Mouse (Mus musculus) MEL (cell line): ENCODE data around the gene Mesp2. TPM values are rescaled to one million over a fixed set of nuclear protein-coding genes. Genes with fewer than 3 reads are reported as not detected.

Source experiments
- DNase-seq: peaks from one replicate; pipeline ENCODE4 v3.0.0; 2011; ENCODE audit warnings: low read depth, low spot score
- H3K27ac ChIP-seq: 2 replicates; pipeline ENCODE4 v1.5.1; 2012; ENCODE audit warnings: low read depth, mild to moderate bottlenecking, control low read depth, low read length, moderate library complexity; ENCODE audit not compliant: control insufficient read depth
- H3K27me3 ChIP-seq, 2 experiments: fragments of 150-350 bp in 1 of 2; sonication (generic) in 1 of 2; 2 replicates each; pipeline ENCODE4 v1.6.1; 2012; ENCODE audit warnings: low read length in 2 of 2, mild to moderate bottlenecking in 2 of 2, improper control_type of control experiment in 1 of 2, moderate library complexity in 1 of 2; ENCODE audit not compliant: insufficient read depth in 2 of 2, control insufficient read depth in 1 of 2
- H3K36me3 ChIP-seq, 2 experiments: 2 replicates each; pipeline ENCODE4 v1.6.1; 2012 to 2014; ENCODE audit warnings: low read length in 2 of 2, improper control_type of control experiment in 1 of 2, inconsistent platforms in 1 of 2, mild to moderate bottlenecking in 1 of 2; ENCODE audit not compliant: insufficient read depth in 2 of 2, control insufficient read depth in 1 of 2
- H3K4me1 ChIP-seq, 2 experiments: fragments of 150-350 bp in 1 of 2; sonication (generic) in 1 of 2; 2 replicates each; pipeline ENCODE4 v1.6.1; 2012; ENCODE audit warnings: low read length in 2 of 2, improper control_type of control experiment in 1 of 2, mild to moderate bottlenecking in 1 of 2; ENCODE audit not compliant: insufficient read depth in 2 of 2, control insufficient read depth in 1 of 2
- H3K4me3 ChIP-seq, 2 experiments: fragments of 150-350 bp in 1 of 2; sonication (generic) in 1 of 2; 2 replicates each; pipeline ENCODE4 v1.5.1; 2012; ENCODE audit warnings: low read depth in 2 of 2, low read length in 2 of 2, mild to moderate bottlenecking in 2 of 2, moderate library complexity in 2 of 2, control low read depth in 1 of 2, improper control_type of control experiment in 1 of 2; ENCODE audit not compliant: control insufficient read depth in 1 of 2, insufficient read depth in 1 of 2
- H3K79me2 ChIP-seq: 2 replicates; pipeline ENCODE4 v1.6.1; 2012; ENCODE audit warnings: mild to moderate bottlenecking, low read length, moderate library complexity; ENCODE audit not compliant: control insufficient read depth, poor library complexity, insufficient read depth
- H3K9ac ChIP-seq: 2 replicates; pipeline ENCODE4 v1.6.1; 2012; ENCODE audit warnings: low read depth, mild to moderate bottlenecking, control low read depth, low read length, moderate library complexity; ENCODE audit not compliant: control insufficient read depth, poor library complexity, severe bottlenecking
- H3K9me3 ChIP-seq: fragments of 150-350 bp; sonication (generic); replicated peaks from 2 replicates; pipeline ENCODE4 v1.6.1; 2012; ENCODE audit warnings: mild to moderate bottlenecking, low read length, improper control_type of control experiment, moderate library complexity; ENCODE audit not compliant: insufficient read depth
- BHLHE40 ChIP-seq: IDR thresholded peaks from 2 replicates; pipeline ENCODE4 v1.6.1; 2012; ENCODE audit warnings: low read depth, mild to moderate bottlenecking, inconsistent platforms, low read length, improper control_type of control experiment, borderline replicate concordance
- CHD2 ChIP-seq: IDR thresholded peaks from 2 replicates; pipeline ENCODE4 v1.6.1; 2011; ENCODE audit warnings: low read length, improper control_type of control experiment
- CTCF ChIP-seq, 3 experiments: IDR thresholded peaks in 2 of 3; conservative IDR thresholded peaks in 1 of 3; 2 replicates each; pipeline ENCODE4 v1.5.1; 2011 to 2012; ENCODE audit warnings: low read length in 3 of 3, low read depth in 2 of 3, mild to moderate bottlenecking in 2 of 3, improper control_type of control experiment in 1 of 3, inconsistent platforms in 1 of 3, mixed read lengths in 1 of 3, moderate library complexity in 1 of 3; ENCODE audit not compliant: control insufficient read depth in 1 of 3, insufficient read depth in 1 of 3, poor library complexity in 1 of 3, severe bottlenecking in 1 of 3
- E2F4 ChIP-seq: IDR thresholded peaks from 2 replicates; pipeline ENCODE4 v1.6.1; 2011; ENCODE audit warnings: low read depth, low read length, improper control_type of control experiment, borderline replicate concordance
- ELF1 ChIP-seq: IDR thresholded peaks from 2 replicates; pipeline ENCODE4 v1.6.1; 2014; ENCODE audit warnings: low read depth, mild to moderate bottlenecking, inconsistent platforms, low read length, improper control_type of control experiment, moderate library complexity
- EP300 ChIP-seq, 2 experiments: IDR thresholded peaks; 2 replicates each; pipeline ENCODE4 v1.6.1; 2011; ENCODE audit warnings: improper control_type of control experiment in 2 of 2, low read length in 2 of 2, low read depth in 1 of 2, mild to moderate bottlenecking in 1 of 2
- ETS1 ChIP-seq: IDR thresholded peaks from 2 replicates; pipeline ENCODE4 v1.6.1; 2012; ENCODE audit warnings: low read depth, mild to moderate bottlenecking, inconsistent platforms, low read length, improper control_type of control experiment, moderate library complexity
- GATA1 ChIP-seq: IDR thresholded peaks from 2 replicates; pipeline ENCODE4 v1.6.1; 2011; ENCODE audit warnings: low read depth, low read length, improper control_type of control experiment
- HCFC1 ChIP-seq: IDR thresholded peaks from 2 replicates; pipeline ENCODE4 v1.6.1; 2012; ENCODE audit warnings: low read depth, mild to moderate bottlenecking, inconsistent platforms, low read length, improper control_type of control experiment, moderate library complexity
- JUND ChIP-seq: IDR thresholded peaks from 2 replicates; pipeline ENCODE4 v1.6.1; 2011; ENCODE audit warnings: low read depth, mild to moderate bottlenecking, improper control_type of control experiment, low read length
- MAZ ChIP-seq: IDR thresholded peaks from 2 replicates; pipeline ENCODE4 v1.6.1; 2012; ENCODE audit warnings: low read depth, mild to moderate bottlenecking, inconsistent platforms, low read length, improper control_type of control experiment
- MXI1 ChIP-seq: IDR thresholded peaks from 2 replicates; pipeline ENCODE4 v1.6.1; 2011; ENCODE audit warnings: mild to moderate bottlenecking, low read depth, low read length, improper control_type of control experiment
- MYB ChIP-seq: IDR thresholded peaks from 2 replicates; pipeline ENCODE4 v1.6.1; 2011; ENCODE audit warnings: mild to moderate bottlenecking, low read depth, low read length, improper control_type of control experiment
- MYC ChIP-seq: IDR thresholded peaks from 2 replicates; pipeline ENCODE4 v1.6.1; 2011; ENCODE audit warnings: low read depth, mild to moderate bottlenecking, low read length, improper control_type of control experiment, moderate library complexity
- NELFE ChIP-seq: IDR thresholded peaks from 2 replicates; pipeline ENCODE4 v1.6.1; 2011; ENCODE audit warnings: low read depth, low read length, improper control_type of control experiment
- POLR2A ChIP-seq, 2 experiments: IDR thresholded peaks; 2 replicates each; pipeline ENCODE4 v1.6.1; 2011 to 2012; ENCODE audit warnings: low read length in 2 of 2, mild to moderate bottlenecking in 2 of 2, control low read depth in 1 of 2, improper control_type of control experiment in 1 of 2, low read depth in 1 of 2, moderate library complexity in 1 of 2; ENCODE audit not compliant: control insufficient read depth in 1 of 2, insufficient read depth in 1 of 2, poor library complexity in 1 of 2
- POLR2AphosphoS2 ChIP-seq: IDR thresholded peaks from 2 replicates; pipeline ENCODE4 v1.6.1; 2011; ENCODE audit warnings: low read length, improper control_type of control experiment
- POLR2AphosphoS5 ChIP-seq: IDR thresholded peaks from 2 replicates; pipeline ENCODE4 v1.6.1; 2012; ENCODE audit warnings: low read depth, borderline replicate concordance, mild to moderate bottlenecking, inconsistent platforms, low read length, moderate library complexity, mixed read lengths
- RAD21 ChIP-seq: IDR thresholded peaks from 2 replicates; pipeline ENCODE4 v1.6.1; 2011; ENCODE audit warnings: mild to moderate bottlenecking, low read depth, low read length, improper control_type of control experiment
- SIN3A ChIP-seq: IDR thresholded peaks from 2 replicates; pipeline ENCODE4 v1.6.1; 2012; ENCODE audit warnings: low read length, improper control_type of control experiment, inconsistent platforms
- SMC3 ChIP-seq: IDR thresholded peaks from 2 replicates; pipeline ENCODE4 v1.6.1; 2011; ENCODE audit warnings: low read depth, low read length, improper control_type of control experiment
- UBTF ChIP-seq: IDR thresholded peaks from 2 replicates; pipeline ENCODE4 v1.6.1; 2012; ENCODE audit warnings: low read depth, mild to moderate bottlenecking, inconsistent platforms, low read length, improper control_type of control experiment, moderate library complexity, borderline replicate concordance; ENCODE audit not compliant: insufficient read depth
- USF2 ChIP-seq, 2 experiments: IDR thresholded peaks; 2 replicates each; pipeline ENCODE4 v1.6.1; 2011 to 2012; ENCODE audit warnings: improper control_type of control experiment in 2 of 2, low read length in 2 of 2, borderline replicate concordance in 1 of 2, inconsistent platforms in 1 of 2, low read depth in 1 of 2, mild to moderate bottlenecking in 1 of 2; ENCODE audit not compliant: insufficient read depth in 1 of 2
- ZC3H11A ChIP-seq: IDR thresholded peaks from 2 replicates; pipeline ENCODE4 v1.6.1; 2012; ENCODE audit warnings: low read depth, mild to moderate bottlenecking, inconsistent platforms, low read length, improper control_type of control experiment
- ZKSCAN1 ChIP-seq: IDR thresholded peaks from 2 replicates; pipeline ENCODE4 v1.6.1; 2012; ENCODE audit warnings: low read depth, mild to moderate bottlenecking, inconsistent platforms, low read length, improper control_type of control experiment, moderate library complexity
- ZNF384 ChIP-seq: IDR thresholded peaks from 2 replicates; pipeline ENCODE4 v1.6.1; 2012; ENCODE audit warnings: low read depth, mild to moderate bottlenecking, inconsistent platforms, low read length, improper control_type of control experiment
- polyA plus RNA-seq, 2 experiments: library from polyadenylated mRNA; stranded (reverse) in 1 of 2; unstranded in 1 of 2; fragments of >175 nt in 1 of 2; fragments of >200 nt in 1 of 2; gene quantifications; 2 replicates each; pipeline versions ENCODE4 v1.2.1 to v1.2.4; 2012; ENCODE audit warnings: low replicate concordance in 2 of 2, low read depth in 1 of 2; ENCODE audit not compliant: insufficient read length in 2 of 2, insufficient read depth in 1 of 2, missing spikeins in 1 of 2
- total RNA-seq: library from RNA; depleted of rRNA; stranded (reverse); fragments of 300-350 nt; gene quantifications from 2 replicates; pipeline ENCODE4 v1.2.3, GENCODE M21; 2012

Gene Mesp2
- total and polyA plus RNA-seq, 3 experiments = not detected

GRCm38 (mm10) chr7:79771561-79772512 lies 38.7 kb upstream of the Mesp2 start:
- no peaks in the 10 kb centered on the region for H3K79me2 ChIP-seq
- TF ChIP-seq ZNF384 (no peak), POLR2AphosphoS5 (no peak), JUND (no peak), CHD2 (no peak), EP300 (IDR thresholded peaks at IDR 0.05; ENCODE audit: low read depth in 1 of 2, low read length in 2 of 2) (no peak), ZKSCAN1 (no peak), MYB (no peak), NELFE (no peak), UBTF (no peak), POLR2AphosphoS2 (no peak), BHLHE40 (no peak)
- H3K36me3 ChIP-seq = no peaks in the 10 kb centered on the region
- peaks cover 0 to 3% of the 10 kb centered on the region in 2 experiments; a peak in 2 of 4 replicates for H3K27me3 ChIP-seq
- no peak for DNase-seq
- no peaks in the 10 kb centered on the region for H3K9me3 ChIP-seq
- H3K27ac ChIP-seq = no peak overlapping the region
- H3K4me3 ChIP-seq = no peak overlapping the region
- H3K4me1 ChIP-seq = no peaks in the 10 kb centered on the region
- no peak overlapping the region for H3K9ac ChIP-seq

- TF ChIP-seq RAD21 = peak; percentile 75
- peak; percentile 57 for TF ChIP-seq ZC3H11A
- no peak for TF ChIP-seq E2F4
- TF ChIP-seq MXI1 = 0 out of 2 replicates have a peak, but pooled peaks have one; percentile 20
- no peak for TF ChIP-seq ELF1
- no peak for TF ChIP-seq GATA1
- TF ChIP-seq ETS1 = no peak
- peak; percentile 34 to 42; a peak in 1 of 4 replicates for TF ChIP-seq POLR2A (IDR thresholded peaks at IDR 0.05; ENCODE audit: control insufficient read depth in 1 of 2, insufficient read depth in 1 of 2, low read depth in 1 of 2, low read length in 2 of 2, poor library complexity in 1 of 2)
- TF ChIP-seq SMC3 = peak; percentile 71
- TF ChIP-seq ZNF384 = no peak
- TF ChIP-seq HCFC1 = no peak
- no peak for TF ChIP-seq JUND
- TF ChIP-seq USF2 (IDR thresholded peaks at IDR 0.05; ENCODE audit: borderline replicate concordance in 1 of 2, insufficient read depth in 1 of 2, low read depth in 1 of 2, low read length in 2 of 2) = no peak
- TF ChIP-seq POLR2AphosphoS5 = no peak
- peak; percentile 66; the same call in 1 of the 2 replicates for TF ChIP-seq MYC
- 0 out of 2 replicates have a peak, but pooled peaks have one; percentile 14 for TF ChIP-seq SIN3A
- no peak for TF ChIP-seq MAZ
- peak; percentile 85 to 90 (median 89) for TF ChIP-seq CTCF (IDR thresholded peaks at IDR 0.05 in 2 of 3, conservative IDR thresholded peaks at IDR 0.05 in 1 of 3; ENCODE audit: control insufficient read depth in 1 of 3, insufficient read depth in 1 of 3, low read depth in 2 of 3, low read length in 3 of 3, poor library complexity in 1 of 3, severe bottlenecking in 1 of 3)
- no peak for TF ChIP-seq ZKSCAN1
- peak; percentile 86 for DNase-seq
- peak overlapping the region; percentile 67 for H3K9ac ChIP-seq
- H3K9me3 ChIP-seq = no peaks in the 10 kb centered on the region
- no peaks in the 10 kb centered on the region for H3K36me3 ChIP-seq
- H3K27ac ChIP-seq = no peak overlapping the region
- peaks cover 0 to 1% of the 10 kb centered on the region in 2 experiments; a peak in 3 of 4 replicates for H3K27me3 ChIP-seq
- H3K4me1 ChIP-seq = peaks cover 0 to 6% of the 10 kb centered on the region in 2 experiments; a peak in 2 of 4 replicates
- no peaks in the 10 kb centered on the region for H3K79me2 ChIP-seq
- H3K4me3 ChIP-seq = peak overlapping the region; percentile 64 to 66
These were observed 29.6 kb upstream of the Mesp2 start for GRCm38 (mm10) chr7:79780647-79781626.
